Mouse (Mus musculus): ENCODE measurements at regions not wholly inside any gene's neighbourhood (a gene's known extent, or its start where the extent isn't known, plus 50 kb on each side); places are given as distances from the start of the nearest gene placed in this dataset.

DNA sequence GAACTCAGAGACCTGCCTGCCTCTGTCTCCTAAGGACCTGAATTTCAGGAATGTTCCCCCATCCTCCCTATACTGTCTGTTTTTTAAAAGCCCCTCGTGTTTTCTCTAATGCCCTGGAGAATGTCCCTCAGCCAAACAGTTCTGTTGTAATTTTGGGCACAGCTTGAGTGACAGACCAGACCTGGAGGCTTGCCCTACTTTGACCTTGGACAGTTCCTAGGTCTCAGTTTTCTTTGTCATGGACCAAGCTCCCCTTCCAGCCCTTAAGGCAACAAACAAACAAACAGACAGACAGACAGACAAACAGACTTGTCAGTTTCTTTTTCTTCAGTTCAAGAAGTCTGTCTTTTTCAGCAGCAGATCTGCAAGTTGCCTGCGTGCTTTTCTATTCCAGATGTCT, 114.4 kb downstream of the Sox2 start:
- DNase-seq (ENCODE audit: low read depth, low spot score) = no peak

DNA sequence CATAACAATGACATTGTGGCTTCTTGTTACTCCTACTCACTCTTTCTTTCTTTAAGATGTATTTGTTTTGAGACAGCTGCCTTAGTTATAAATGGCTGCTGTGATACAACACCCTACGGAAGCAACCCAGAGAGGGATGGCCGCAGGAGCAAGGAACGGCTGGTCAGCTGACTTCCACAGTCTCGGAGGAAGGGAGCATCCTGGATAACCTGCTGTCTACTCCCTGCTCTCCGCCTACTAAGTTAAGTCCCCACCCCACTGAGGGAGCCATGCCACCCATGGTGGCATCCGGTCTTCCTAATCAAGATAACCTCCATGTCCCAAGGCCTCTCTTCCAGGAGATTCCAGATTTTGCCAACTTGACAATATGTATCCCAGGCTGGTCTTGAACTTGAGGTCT, 114.9 kb downstream of the Sox2 start:
- no peak for DNase-seq (ENCODE audit: low read depth, low spot score)

DNA sequence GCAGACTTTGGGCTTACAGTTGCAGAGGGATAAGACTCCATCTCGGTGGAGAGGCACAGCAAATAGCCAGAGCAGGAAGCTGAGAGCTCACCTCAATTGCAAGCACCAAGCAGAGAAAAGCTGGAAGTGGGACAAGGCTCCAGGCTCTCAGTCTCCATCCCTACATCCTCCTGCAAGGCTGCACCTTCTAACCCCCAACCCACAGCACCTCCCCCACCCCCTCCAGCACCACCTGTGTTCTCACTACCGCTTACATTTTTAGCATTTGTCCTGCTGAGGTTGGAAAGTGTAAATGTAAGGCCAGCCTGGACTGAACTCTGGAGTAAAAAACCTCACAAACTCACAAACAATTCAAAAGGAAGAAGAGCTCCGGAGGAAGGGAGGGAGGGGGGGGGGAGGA, 119.6 kb downstream of the Sox2 start:
- DNase-seq (ENCODE audit: low read depth, low spot score) = no peak

DNA sequence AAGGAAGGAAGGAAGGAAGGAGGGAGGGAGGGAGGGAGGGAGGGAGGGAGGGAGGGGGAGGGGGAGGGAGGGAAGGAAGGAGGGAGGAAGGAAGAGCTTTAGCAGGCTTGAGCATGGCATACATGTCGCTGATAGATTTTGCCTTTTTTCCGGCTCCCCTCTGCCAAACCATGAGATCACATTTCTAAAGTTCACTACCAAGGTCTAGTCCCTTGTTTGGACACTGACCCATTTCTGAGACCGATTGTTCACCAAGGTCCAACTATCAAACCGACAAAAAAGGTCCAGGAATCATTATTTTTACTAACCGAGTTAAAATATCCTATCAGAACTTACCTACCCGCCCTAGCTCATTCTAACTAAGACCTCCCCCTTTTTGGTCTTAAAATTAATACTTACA, 120.1 kb downstream of the Sox2 start:
- no peak for DNase-seq (ENCODE audit: low read depth, low spot score)

DNA sequence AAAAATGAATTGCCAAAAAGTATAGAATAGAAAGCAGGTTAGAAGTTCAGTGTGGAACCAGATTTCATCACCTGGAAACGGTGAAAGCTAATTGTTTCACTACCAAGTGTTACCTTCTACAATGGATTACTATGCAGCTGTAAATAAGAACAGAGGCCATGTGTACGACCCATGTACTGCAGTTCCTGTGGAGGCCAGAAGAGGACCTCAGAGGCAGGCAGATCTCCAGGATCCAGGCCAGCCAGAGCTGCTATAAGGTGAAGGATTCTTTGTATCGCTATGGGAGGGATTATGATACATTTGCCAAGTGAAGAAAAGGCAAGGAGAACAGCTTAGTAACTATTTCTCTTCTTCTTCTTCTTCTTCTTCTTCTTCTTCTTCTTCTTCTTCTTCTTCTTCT, 121.8 kb downstream of the Sox2 start:
- no peak for DNase-seq (ENCODE audit: low read depth, low spot score)

DNA sequence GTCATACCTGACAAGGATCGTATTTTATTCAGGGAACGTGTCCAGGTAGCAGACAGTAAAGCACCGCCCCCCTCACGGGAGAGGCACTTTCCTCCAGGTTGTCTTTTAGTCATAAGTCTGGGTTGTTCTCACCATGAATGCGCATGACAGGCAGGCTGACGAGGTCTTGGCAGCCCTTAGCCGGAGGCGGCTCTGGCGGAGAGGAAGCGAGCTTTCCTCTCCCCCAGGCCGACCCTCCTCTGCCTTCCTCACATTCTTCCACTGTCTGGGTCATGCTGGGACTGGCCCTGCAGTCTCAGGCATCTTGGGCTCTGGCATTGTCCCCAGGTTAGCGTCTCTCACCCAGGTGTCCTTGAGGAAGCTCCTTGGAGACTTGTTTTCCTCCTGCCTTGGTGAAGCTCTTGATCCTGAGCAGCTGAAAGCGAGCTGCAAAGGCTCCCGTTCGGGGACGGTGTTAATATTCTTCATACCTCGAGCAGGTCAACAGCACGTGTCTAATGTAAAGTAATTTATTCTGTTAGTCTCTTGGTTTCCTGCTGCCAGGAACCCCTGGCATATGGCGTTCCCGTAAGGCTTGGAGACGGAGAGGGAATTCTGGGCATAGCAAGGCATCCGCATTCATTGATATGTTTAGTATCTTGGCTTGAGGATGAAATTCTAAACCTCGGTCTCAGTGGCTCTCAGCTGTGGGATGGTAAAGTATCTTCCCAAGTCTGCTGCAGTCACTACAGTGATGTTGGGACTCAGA, 123.6 kb downstream of the Sox2 start:
- no peak for DNase-seq (ENCODE audit: low read depth, low spot score)

DNA sequence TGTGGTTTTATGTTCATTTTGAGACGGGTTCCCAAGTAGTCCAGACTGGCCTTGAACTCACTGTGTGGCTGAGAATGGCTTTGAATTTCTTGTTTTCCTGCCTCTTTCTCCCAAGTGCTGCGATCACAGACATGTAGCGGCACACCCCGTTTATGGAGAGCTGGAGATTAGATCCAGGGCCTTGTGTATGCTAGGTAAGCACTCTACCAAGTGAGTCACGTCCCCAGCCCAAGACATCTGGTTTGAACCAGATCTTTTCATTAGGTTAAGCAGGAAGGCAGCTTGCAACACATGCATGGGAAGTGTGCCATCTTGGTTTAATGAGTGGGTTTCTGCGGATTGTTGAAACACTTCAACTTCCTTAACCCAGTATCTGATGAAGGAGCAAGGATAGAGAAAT, 131.6 kb downstream of the Sox2 start:
- no peak for DNase-seq (ENCODE audit: low read depth, low spot score)

DNA sequence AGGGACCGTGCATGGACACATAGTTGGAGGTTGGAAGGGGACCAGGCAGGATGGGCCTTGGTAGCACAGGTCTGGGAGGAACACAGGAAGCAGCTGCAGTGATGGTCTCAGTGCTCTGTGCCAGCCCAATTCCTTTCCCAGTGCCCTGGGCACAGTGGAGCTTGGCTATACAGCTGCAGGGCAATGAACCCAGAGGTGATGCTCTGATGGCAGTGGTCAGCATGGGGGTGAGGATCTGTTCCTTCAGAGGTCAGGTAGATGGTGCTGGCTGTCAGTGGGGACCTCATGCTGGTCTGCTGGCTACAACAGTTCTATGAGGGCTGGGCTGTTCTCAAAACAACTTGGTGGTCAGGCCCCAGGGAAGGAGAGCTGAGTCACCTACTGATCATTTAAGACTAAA, 133.2 kb downstream of the Sox2 start:
- no peak for DNase-seq (ENCODE audit: low read depth, low spot score)

DNA sequence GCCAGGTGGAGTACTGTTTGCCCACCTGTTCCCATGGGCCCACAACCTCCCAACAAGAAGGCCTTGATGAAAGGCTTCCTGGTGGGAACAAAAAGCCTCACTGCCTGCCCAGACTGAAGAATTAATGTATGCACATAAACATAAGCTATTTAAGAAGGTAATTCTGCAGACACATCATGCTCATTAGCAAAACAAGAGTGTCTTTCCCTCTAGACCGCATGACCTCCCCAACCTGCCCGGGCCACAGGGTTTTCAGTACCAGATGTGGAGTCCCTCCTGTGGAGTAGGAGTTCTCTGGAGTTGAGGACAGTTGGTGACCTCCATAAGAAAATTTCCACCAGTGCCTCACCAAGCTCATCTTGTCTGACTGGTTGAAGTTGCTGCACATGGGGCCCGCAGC, 137.0 kb downstream of the Sox2 start:
- no peak for DNase-seq (ENCODE audit: low read depth, low spot score)

DNA sequence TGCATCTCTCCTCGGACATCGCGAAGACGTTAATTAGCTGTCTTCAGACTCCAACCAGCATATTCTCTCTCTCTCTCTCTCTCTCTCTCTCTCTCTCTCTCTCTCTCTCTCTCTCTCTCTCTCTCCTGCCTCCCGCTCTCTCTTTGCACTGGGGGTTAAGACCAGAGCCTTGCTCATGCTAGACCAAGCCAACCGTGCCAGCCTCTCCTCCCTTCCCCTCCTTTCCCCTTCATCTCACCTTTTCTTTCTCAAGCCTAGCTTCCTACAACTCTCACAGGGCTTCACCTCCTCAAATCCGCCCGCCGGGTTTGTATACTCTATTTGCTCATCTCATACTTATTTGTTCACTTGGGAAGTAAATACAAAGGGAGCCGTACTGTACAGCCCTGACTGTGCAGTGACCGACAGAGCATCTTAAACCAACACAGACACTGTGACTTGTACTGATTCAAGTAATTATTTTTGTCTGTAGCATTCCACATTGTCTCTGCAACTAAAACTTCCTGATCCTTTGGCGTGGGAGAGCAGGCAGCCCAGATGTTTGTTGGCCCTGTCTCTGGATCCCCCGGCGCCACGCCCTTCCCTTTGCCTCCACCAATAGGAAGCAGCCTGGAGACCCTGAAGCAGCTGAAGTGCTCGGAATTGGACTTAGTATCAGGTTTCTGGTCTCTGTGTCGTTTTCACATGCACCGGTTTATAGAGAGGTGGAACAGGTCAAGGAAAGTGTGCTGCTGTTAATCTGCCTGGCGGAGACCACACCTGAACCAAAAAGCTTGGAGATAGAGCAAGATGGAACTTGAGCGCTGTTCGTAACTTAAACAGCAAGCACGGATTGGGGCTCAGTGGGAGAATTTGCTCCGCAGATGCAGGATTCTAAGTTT, 145.1 kb downstream of the Sox2 start:
- no peak for DNase-seq (ENCODE audit: low read depth, low spot score)

DNA sequence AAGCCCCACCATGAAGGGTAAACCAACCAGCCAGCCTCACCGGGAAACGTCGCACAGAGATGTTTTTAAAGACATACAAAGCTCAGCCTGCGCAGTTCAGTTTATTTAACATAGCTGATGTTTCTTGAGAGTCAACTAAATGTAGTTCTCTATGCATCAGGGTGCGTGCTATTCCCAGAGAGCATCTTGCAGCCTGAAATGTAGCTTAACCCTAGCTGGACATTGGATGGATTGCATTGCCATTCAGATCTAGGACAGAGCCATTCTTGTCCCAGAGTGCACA, 145.7 kb downstream of the Sox2 start:
- DNase-seq (ENCODE audit: low read depth, low spot score) = no peak

DNA sequence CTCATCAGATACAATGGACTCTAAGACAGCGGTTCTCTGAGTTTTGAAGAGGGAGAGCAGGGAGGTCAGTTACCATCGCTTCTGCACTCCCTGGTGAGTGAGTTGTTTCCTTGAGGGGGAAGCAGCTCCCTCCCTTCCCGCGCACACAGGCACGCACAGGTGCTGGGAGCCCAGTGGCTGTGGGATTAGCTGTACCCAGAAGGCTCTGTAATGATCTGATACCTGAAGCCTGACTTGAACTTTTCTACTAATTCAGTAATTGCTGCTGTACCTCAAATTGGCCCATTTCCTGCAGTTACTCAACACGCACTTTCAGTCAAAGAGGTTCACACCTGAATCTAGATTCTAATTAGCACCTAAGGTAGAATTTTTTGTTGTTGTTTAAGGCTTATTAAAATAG, 158.6 kb downstream of the Sox2 start:
- no peak for DNase-seq (ENCODE audit: low read depth, low spot score)

DNA sequence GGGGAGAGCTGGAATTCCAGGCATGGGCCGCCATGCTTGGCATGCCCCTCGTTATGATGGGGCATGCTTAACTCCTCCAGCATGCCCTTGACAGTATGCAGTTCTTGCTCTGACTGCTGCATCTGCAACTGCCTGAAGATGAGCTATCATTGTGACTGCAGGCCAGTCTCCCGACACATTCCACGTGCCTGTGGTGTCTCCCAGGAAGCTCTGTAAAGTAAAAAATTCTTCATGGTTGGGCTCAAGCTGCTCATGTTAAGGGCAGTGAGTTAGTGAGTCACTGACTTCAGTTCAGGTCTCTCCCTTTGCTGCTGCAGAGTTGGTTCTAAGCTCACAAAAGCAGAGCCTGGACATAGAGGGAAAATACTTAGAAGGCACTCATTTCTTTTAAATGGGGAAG, 161.5 kb downstream of the Sox2 start:
- DNase-seq (ENCODE audit: low read depth, low spot score) = no peak

DNA sequence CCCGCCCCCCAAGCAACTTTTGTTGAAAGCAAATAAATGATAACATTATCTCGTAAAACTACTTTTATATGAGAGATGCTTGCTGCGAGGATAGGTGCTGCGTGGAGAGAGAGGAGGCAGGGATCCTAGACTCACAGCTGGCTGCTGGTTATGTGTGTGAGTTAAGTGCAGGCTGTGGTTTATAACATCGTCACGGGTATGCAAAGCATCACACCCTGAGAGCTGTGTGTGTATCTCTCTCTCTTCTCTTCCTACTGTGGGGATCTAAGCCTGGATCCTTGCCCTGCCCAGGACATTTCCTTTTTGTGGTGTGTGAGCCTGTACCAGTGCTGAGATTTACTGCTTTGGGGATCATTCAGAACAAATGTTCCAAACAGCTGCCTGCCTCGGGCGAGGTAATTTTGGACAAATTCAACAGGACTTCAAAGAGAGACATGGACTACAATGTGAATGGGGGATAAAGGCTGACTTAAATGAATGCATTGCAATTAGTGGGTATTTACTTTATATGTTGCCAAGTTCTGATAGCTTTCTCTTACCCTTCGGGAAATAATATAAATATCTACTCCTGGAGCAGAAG, 162.9 kb downstream of the Sox2 start:
- no peak for DNase-seq (ENCODE audit: low read depth, low spot score)

DNA sequence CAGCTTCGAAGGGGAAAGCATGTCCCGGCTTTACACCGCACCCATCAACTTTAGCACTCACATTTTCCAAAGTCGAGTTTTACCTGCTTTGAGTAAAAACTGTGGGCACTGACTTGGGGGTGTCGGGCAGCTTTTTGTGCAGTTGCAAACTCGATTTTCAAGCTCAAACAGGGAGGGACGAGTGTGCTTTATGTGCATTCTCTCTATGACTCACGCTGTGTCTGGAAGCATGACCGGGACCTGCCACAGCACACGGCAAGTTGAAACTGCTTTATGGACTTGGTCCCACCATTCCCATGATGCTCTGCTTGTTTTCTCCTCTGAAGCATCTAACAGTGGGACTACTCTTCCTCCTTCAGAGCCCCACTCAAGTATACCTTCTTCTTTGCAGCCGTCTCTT, 174.8 kb downstream of the Sox2 start:
- no peak for DNase-seq (ENCODE audit: low read depth, low spot score)

DNA sequence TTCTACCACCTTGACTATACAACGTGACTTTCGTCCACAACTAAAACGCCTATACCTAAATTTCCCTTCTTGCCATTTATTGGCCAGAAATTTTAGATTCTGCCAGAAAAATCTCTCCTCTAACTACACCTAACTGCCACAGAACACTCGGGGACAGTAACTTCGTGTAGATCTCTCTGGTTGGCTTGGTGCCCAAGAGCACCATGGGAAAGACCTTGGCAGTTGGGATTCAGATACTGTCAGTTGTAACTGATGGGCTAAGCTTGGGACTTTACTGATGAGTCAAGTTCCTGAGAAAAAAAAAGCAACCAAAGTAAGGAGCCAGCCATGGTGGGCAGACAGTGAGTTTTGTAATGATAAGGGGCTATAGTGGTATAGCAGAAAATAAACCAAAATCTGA, 176.2 kb downstream of the Sox2 start:
- no peak for DNase-seq (ENCODE audit: low read depth, low spot score)

DNA sequence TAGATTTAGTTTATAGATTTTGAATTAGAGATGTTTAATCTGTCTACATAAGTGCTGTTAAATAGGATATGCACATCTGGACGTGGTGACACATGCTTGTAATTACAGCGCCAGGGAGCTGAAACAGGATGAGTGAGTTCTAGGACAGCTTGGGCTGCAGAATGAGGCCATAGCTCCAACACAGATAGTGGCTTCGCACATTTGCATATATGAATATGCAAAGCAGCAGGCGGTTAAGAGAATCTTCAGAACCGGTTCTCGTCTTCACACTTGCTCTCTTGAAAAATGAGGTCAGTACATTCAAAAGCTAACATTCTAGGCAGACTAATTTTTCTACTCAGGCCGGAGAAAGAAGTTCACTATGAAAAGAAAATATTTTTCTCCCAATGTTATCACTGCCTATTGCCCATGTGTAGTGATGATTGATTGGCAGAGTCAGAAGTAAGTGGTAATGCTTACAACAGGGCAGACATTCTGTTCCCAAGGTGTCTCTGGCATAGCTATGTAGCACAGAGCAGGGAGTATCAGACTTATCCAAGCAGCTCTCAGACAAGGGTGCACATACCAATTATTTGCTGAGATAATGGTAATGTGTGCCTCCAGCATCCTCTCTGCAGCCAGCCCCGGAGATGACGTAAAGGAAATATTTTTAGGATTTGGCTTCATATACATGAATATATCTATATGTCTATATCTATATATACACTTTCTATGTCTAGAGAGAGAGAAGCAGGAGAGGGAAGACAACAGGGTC, 178.4 kb downstream of the Sox2 start:
- DNase-seq (ENCODE audit: low read depth, low spot score) = no peak

DNA sequence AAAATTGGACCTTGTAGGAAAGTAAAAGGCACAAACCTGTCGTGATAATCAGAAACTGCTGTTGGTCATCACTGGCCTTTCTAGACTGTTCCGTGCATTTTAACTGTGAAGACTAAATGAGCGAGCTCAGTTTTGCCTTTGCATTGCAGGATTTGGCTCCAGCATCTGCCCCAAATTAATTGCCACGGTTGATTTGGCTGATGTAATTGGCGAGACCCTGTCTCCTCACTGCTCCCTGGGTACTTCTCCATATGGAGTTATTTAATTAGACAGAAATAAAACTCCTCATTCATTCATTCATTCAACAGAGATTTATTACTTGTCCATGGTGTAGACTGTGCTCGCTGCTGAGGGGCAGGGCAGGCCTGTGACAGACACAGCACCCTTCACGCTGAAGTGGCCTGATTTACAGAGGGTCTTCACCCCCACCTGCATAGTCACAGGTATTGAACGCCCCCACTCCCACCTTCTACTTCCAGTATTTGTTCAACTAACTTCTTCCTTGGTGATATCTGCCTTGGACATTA, 186.6 kb downstream of the Sox2 start:
- no peak for DNase-seq (ENCODE audit: low read depth, low spot score)

DNA sequence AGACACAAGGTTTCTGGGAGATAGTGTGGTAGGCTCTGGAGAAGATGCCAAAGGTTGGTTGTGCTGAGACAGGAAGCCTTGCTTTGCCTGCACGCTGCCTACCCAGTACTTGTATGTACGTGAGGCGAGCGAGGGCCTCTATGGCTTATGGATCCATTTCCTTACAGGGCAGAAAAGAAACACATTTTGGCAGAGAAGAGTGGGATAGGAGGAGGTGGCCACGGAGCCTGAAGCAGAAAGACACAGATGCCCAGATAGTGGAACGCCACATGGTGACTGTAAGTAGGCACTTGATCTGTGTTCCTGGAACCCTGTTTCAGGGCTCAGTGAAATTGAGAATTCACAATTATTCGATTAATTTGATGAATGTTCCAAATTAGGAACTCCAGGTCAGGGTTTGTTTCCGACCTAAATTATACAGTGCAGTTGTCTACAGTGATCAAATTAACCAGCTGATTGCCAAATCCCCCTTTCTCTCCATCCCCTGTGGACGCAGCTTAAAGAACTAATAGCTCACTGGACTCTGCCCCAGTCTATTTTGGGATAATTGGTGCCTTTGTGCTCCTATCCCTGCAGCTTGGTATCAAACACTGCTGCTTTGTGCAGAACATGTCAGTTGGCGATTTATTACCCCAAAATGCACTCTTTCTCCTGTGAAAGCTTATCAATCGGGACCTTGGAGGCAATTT, 187.6 kb downstream of the Sox2 start:
- DNase-seq (ENCODE audit: low read depth, low spot score) = no peak

DNA sequence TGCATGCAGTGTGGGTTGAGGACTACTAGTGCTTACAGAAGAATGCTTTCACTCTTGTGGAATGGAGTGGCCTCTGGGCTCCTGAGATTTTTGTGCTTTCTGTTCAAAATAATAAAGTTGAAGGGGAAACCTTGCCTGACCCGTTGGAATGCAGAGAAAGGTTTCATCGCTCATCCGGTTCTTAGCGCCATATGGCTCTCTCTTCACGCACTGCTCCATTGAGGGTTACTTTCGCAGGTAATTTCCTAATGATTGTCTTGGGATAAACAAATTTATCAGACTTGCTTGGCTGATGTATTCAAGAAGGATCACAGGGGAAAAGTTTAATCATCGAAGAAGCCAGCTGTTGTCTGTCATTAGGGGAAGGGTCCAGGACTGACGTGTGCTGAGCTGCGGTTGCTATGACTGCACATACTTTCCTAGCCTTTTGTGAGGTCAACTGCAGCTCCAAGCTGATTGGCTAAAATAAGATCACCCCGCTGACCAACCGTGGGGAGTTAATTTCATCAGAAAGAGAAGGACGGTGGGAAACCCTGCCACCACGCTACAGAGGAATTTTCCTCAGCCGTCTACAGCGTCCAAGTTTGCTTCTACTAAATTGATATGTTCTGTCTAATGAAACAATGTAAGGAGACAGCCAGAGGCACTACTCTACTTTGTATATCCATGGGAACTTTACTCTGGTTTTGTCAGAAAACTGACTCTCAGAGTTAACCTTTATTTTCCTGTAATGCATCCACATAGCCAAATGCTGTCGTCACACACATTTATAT, 210.9 kb downstream of the Sox2 start:
- DNase-seq (ENCODE audit: low read depth, low spot score) = no peak
